Mouse (Mus musculus): ENCODE data around the gene Vkorc1l1. TPM values are rescaled to one million over a fixed set of nuclear protein-coding genes. Genes with fewer than 3 reads are reported as not detected.
A peak's percentile ranks its signal among the peaks of the same experiment; 100 is the strongest.

Vkorc1l1 gene
- total RNA-seq, 2 experiments from 2014 or later: 22.6 TPM

- DNase-seq: peak; percentile 51
Observed at GRCm38 (mm10) chr5:129942073-129942939, 536 bp downstream of the Vkorc1l1 start.

- DNase-seq: no peak
Observed at GRCm38 (mm10) chr5:129943402-129943801, 1.6 kb downstream of the Vkorc1l1 start.

- DNase-seq: no peak
Observed at GRCm38 (mm10) chr5:129947528-129948033, 5.8 kb downstream of the Vkorc1l1 start.

GRCm38 (mm10) chr5:129952143-129952542 is 10.4 kb downstream of the Vkorc1l1 start:
- no peak for DNase-seq

GRCm38 (mm10) chr5:129954473-129955254 is 12.9 kb downstream of the Vkorc1l1 start:
- DNase-seq: no peak

- no peak for DNase-seq
Observed at GRCm38 (mm10) chr5:129955792-129956191, 14.0 kb downstream of the Vkorc1l1 start.

- DNase-seq: no peak
Observed at GRCm38 (mm10) chr5:129963224-129963623, 21.5 kb downstream of the Vkorc1l1 start.

- DNase-seq: no peak
Observed at GRCm38 (mm10) chr5:129966448-129966847, 24.7 kb downstream of the Vkorc1l1 start.

- DNase-seq: no peak
Observed at GRCm38 (mm10) chr5:129968417-129968816, 26.6 kb downstream of the Vkorc1l1 start.

GRCm38 (mm10) chr5:129971491-129971890 is 29.7 kb downstream of the Vkorc1l1 start:
- no peak for DNase-seq

- no peak for DNase-seq
Observed at GRCm38 (mm10) chr5:129974354-129974753, 32.6 kb downstream of the Vkorc1l1 start.

GRCm38 (mm10) chr5:129974866-129975311 is 33.1 kb downstream of the Vkorc1l1 start:
- no peak for DNase-seq

GRCm38 (mm10) chr5:129977768-129978167 is 36.0 kb downstream of the Vkorc1l1 start:
- DNase-seq: no peak

GRCm38 (mm10) chr5:129978608-129979007 is 36.8 kb downstream of the Vkorc1l1 start:
- no peak for DNase-seq

GRCm38 (mm10) chr5:129980216-129980615 is 38.4 kb downstream of the Vkorc1l1 start:
- no peak for DNase-seq

- DNase-seq: no peak
Observed at GRCm38 (mm10) chr5:129989376-129989775, 47.6 kb downstream of the Vkorc1l1 start.

GRCm38 (mm10) chr5:129991898-129992297 is 50.1 kb downstream of the Vkorc1l1 start:
- DNase-seq: no peak

GRCm38 (mm10) chr5:129993374-129993773 is 51.6 kb downstream of the Vkorc1l1 start:
- DNase-seq: no peak

GRCm38 (mm10) chr5:129994989-129995388 is 53.2 kb downstream of the Vkorc1l1 start:
- no peak for DNase-seq

- DNase-seq: no peak
Observed at GRCm38 (mm10) chr5:129997700-129998099, 55.9 kb downstream of the Vkorc1l1 start.

- peak; percentile 72 for DNase-seq
Observed at GRCm38 (mm10) chr5:129999097-129999496, 57.3 kb downstream of the Vkorc1l1 start.

GRCm38 (mm10) chr5:130000735-130001134 is 59.0 kb downstream of the Vkorc1l1 start:
- peak; percentile 24 for DNase-seq

- DNase-seq: no peak
Observed at GRCm38 (mm10) chr5:130001356-130001987, 59.7 kb downstream of the Vkorc1l1 start.
